Mouse (Mus musculus): Measurements from ENCODE around the gene Map3k11.

DNA sequence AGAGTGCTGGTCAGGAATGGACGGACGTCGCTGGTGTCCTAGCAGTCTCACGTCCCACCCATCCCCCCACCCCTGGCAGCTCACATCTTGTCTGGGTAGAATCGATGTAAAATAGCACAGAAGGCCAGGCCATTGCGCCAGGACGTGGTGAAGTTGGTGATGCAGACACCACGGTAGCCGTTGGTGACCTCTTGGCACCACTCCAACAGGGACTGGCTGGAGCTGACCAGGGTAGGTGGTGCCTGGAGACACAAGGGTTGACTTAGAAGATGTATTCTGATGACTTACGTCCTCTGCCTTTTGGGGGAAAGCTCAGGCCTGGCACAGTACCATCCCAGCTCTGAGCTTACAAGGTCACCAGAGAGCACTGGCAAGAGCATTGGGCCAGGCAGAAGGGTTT is 28.4 kb downstream of the Map3k11 start:
- TF ChIP-seq CTCF (IDR thresholded peaks at IDR 0.05; ENCODE audit: borderline replicate concordance, insufficient read depth, low read length): no peak
- no peak for TF ChIP-seq POLR2A (IDR thresholded peaks at IDR 0.05; ENCODE audit: low read depth, low read length)
